Mouse (Mus musculus) liver, embryonic 14.5 days (tissue): ENCODE measurements around the gene Ppargc1a. TPM values are rescaled to one million over a fixed set of nuclear protein-coding genes. Genes with fewer than 3 reads are reported as not detected.

Experiments used
- ATAC-seq: fragments of 200-750 bp; cut with Nextera tagmentation; 2 replicates; pipeline ENCODE4 v1.8.0; 2017; ENCODE audit warnings: moderate number of reproducible peaks, mild to moderate bottlenecking, moderate library complexity; ENCODE audit not compliant: insufficient read depth
- DNase-seq, 3 experiments: peaks; one replicate each; pipeline ENCODE4 v3.0.0-alpha.2; 2012 to 2013; ENCODE audit warnings: low read depth in 3 of 3, low spot score in 3 of 3
- H3K27ac ChIP-seq: fragments of 300-500 bp; sonication (generic); 2 replicates; pipeline ENCODE4 v1.5.1; 2014; ENCODE audit warnings: moderate library complexity, mild to moderate bottlenecking, control low read depth, inconsistent platforms
- H3K27me3 ChIP-seq: fragments of 300-500 bp; sonication (generic); 2 replicates; pipeline ENCODE4 v1.6.1; 2014; ENCODE audit warnings: mild to moderate bottlenecking, low read length, moderate library complexity; ENCODE audit not compliant: control insufficient read depth, insufficient read depth
- H3K36me3 ChIP-seq: fragments of 300-500 bp; sonication (generic); replicated peaks from 2 replicates; pipeline ENCODE4 v1.6.1; 2014; ENCODE audit warnings: low read depth; ENCODE audit not compliant: control insufficient read depth, insufficient read depth
- H3K4me1 ChIP-seq, 2 experiments: fragments of 200-500 bp in 1 of 2; fragments of 300-500 bp in 1 of 2; sonication (generic) in 1 of 2; replicated peaks; 2 replicates each; pipeline ENCODE4 v1.6.1; 2012 to 2014; ENCODE audit warnings: antibody characterized with exemption in 1 of 2, inconsistent platforms in 1 of 2, low read length in 1 of 2; ENCODE audit not compliant: control insufficient read depth in 2 of 2, insufficient read depth in 2 of 2
- H3K4me2 ChIP-seq: fragments of 300-500 bp; sonication (generic); 2 replicates; pipeline ENCODE4 v1.6.1; 2014; ENCODE audit warnings: low read depth, mild to moderate bottlenecking, control low read depth, moderate library complexity
- H3K4me3 ChIP-seq, 2 experiments: fragments of 200-500 bp in 1 of 2; fragments of 300-500 bp in 1 of 2; sonication (generic) in 1 of 2; 2 replicates each; pipeline ENCODE4 v1.5.1; 2012 to 2014; ENCODE audit warnings: low read depth in 2 of 2, low read length in 2 of 2, mild to moderate bottlenecking in 2 of 2, control low read depth in 1 of 2, inconsistent platforms in 1 of 2, moderate library complexity in 1 of 2; ENCODE audit not compliant: insufficient read depth in 1 of 2
- H3K9ac ChIP-seq: fragments of 300-500 bp; sonication (generic); replicated peaks from 2 replicates; pipeline ENCODE4 v1.6.1; 2014; ENCODE audit warnings: mild to moderate bottlenecking, control low read depth, moderate library complexity
- H3K9me3 ChIP-seq: fragments of 300-500 bp; sonication (generic); 2 replicates; pipeline ENCODE4 v1.6.1; 2016; ENCODE audit warnings: low read length, mixed read lengths; ENCODE audit not compliant: control insufficient read depth
- CTCF ChIP-seq: IDR thresholded peaks from 2 replicates; pipeline ENCODE4 v1.5.1; 2016; ENCODE audit warnings: antibody characterized with exemption, low read depth, control low read depth
- EP300 ChIP-seq: IDR thresholded peaks from 2 replicates; pipeline ENCODE4 v1.6.1; 2016; ENCODE audit warnings: antibody characterized with exemption, low read depth
- WGBS: fragments of 180-500 bp; shearing (Covaris S2); extraction: QIAGEN DNeasy Blood & Tissue Kit; methylation state at CpG from one replicate; pipeline ENCODE4 v1.1.7; 2014; ENCODE audit not compliant: insufficient replicate concordance; 5-methylcytosine and 5-hydroxymethylcytosine counted together
- polyA plus RNA-seq, 2 experiments: library from polyadenylated mRNA; depleted of rRNA in 1 of 2; stranded (reverse) in 1 of 2; unstranded in 1 of 2; fragments of >200 nt; fragmentation: Nextera tagmentation in 1 of 2; extraction: Ambion mirVana in 1 of 2; gene quantifications; 2 replicates each; pipeline versions ENCODE4 v1.2.1 to v1.2.3; 2012 to 2014

Gene Ppargc1a
- polyA plus RNA-seq, 2 experiments: 0.99 to 1.9 TPM

DNA sequence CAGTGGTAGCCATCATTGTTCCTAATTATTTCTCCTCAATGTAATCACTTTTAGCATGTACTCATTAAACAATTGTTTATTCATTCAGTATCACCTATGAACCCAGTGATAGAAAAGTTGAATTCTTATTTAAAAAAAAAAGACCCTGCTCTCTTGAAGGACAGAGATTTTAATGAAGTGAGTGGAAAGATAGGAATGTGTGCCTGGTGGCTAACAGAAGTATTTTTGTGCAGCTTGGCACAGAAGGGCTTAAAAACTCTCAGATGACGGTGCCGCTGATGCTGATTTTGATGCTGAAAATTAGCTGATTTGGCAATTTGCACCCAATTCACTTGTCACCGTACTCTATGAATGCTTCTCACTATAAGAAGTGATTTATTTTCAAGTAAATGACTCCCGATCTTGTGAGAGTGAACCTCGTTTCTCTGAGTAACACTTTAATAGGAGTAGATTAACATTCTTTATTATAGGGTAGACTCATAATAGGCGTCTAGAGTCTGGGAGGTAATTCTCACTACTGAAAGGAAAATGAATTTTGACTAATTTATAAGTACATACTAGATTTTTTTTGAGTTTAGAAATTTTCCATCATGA is 20.0 kb downstream of the Ppargc1a start:
- WGBS: 66% methylated on average over 6 of the region's 6 CpGs
- ATAC-seq: no peak
- H3K9me3 ChIP-seq: no peaks in the 10 kb centered on the region
- H3K27me3 ChIP-seq: no peaks in the 10 kb centered on the region
- no peak overlapping the region for H3K4me3 ChIP-seq
- H3K4me2 ChIP-seq: no peak overlapping the region
- no peak for DNase-seq
- no peak overlapping the region for H3K9ac ChIP-seq
- TF ChIP-seq CTCF (no peak), EP300 (no peak)
- no peaks in the 10 kb centered on the region for H3K36me3 ChIP-seq
- no peak overlapping the region for H3K27ac ChIP-seq
- H3K4me1 ChIP-seq: peaks cover 0 to 2% of the 10 kb centered on the region in 2 experiments; a peak in 1 of 4 replicates

DNA sequence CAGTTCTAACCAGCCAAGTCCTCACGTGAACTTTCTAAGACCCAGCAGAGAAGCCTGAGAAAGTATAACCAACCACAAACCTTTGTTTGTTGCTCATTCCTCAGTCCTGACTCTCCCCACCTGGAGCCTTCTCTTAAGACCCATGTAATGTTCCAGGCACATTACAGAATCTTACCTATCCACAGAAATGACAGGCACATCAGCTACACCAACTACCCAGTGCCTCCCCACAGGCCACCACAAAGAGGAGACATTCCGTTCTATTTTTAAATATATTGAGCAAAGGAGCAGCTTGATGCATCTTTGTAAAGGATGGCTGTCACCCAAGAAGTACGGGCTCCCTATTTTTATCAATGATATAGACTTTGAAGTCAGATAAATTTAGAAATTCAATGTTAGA is 20.7 kb downstream of the Ppargc1a start:
- no peak overlapping the region for H3K4me3 ChIP-seq
- H3K27me3 ChIP-seq: no peaks in the 10 kb centered on the region
- H3K9me3 ChIP-seq: no peaks in the 10 kb centered on the region
- no peaks in the 10 kb centered on the region for H3K36me3 ChIP-seq
- ATAC-seq: no peak
- TF ChIP-seq CTCF: no peak
- no peak for TF ChIP-seq EP300
- no peak for DNase-seq
- H3K9ac ChIP-seq: no peak overlapping the region
- 54% methylated on average over 3 of the region's 3 CpGs for WGBS
- H3K4me1 ChIP-seq: peaks cover 0 to 2% of the 10 kb centered on the region in 2 experiments; a peak in 1 of 4 replicates
- no peak overlapping the region for H3K27ac ChIP-seq
- H3K4me2 ChIP-seq: no peak overlapping the region

DNA sequence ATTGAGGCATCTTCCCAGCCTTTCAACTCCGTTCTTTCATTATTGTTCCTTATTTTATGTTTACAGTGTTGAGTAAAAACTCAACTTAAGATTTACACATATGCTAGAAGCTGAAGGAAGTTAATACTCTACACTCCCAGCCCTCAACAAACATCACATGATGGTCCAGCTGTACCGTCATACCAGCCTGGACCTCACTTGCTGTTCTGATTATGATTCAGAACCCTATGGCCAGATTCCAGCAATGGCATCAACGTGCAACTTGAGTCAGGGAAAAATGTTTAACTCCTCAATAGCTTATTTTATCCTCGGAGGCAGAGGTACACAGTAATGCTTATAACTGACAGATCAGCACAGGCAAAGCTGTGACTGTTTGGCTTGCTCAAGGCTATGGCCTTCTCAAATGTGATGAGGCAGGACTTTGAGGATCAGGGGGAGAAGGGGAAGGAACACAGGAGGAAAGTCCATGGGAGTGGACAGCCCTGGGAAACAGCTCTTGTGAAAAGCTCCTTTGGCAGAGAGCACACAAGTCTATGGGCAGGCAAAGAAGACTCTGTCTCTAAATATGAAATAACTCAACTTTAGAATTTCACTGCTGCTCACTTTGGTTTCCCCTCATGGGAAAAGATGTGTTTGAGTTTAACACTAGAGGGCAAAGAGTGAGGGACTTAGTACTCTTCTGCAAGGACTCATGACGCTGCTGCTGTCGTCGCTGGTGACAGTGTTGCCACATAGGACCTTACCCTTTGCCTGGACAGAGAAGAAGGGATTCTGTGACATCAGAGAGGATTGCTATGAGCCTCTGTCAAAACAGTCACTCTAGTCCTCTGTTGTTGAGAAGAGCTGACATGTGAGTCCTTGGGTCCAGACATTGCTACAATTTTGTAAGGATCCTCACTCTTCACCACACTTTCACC is 22.1 kb downstream of the Ppargc1a start:
- peaks cover 0 to 2% of the 10 kb centered on the region in 2 experiments; a peak in 1 of 4 replicates for H3K4me1 ChIP-seq
- no peak overlapping the region for H3K4me2 ChIP-seq
- no peak overlapping the region for H3K27ac ChIP-seq
- no peak overlapping the region for H3K4me3 ChIP-seq
- ATAC-seq: no peak
- no peaks in the 10 kb centered on the region for H3K36me3 ChIP-seq
- H3K27me3 ChIP-seq: no peaks in the 10 kb centered on the region
- TF ChIP-seq EP300 (no peak), CTCF (no peak)
- WGBS: 54% methylated on average over 7 of the region's 7 CpGs
- peak in 1 of 3 experiments; percentile 9 for DNase-seq
- no peak overlapping the region for H3K9ac ChIP-seq
- no peaks in the 10 kb centered on the region for H3K9me3 ChIP-seq

DNA sequence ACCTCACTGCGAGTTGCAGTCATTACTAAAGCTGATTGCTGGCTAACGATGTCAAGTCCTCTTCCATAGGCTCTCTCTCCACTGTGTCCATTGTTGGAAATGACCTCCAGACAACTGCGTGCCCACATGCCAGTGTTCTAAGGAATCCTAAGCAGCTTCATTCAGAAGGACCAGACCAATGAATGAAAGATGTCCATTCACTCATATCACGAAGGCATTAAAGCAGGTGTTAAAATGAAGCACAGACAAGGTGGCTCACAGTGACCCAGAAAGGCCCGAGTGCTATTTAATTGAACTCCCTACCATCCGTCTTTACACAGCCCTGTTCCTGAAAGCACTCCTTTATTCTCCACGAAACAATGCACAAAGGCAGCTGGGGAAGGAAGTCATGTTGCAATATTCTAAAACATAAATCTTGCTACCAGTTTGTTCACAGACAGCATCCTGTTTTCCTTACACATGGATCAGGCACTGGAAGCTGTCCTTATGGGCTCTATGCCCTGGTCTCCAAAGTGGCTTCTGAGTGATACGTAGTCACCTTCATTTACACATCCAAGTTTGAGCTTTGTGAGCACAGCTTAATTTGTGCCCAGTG is 23.3 kb downstream of the Ppargc1a start:
- no peaks in the 10 kb centered on the region for H3K9me3 ChIP-seq
- no peak for TF ChIP-seq EP300
- no peak for TF ChIP-seq CTCF
- DNase-seq (no peak), ATAC-seq (no peak)
- H3K4me3 ChIP-seq: no peak overlapping the region
- H3K4me2 ChIP-seq: no peak overlapping the region
- H3K36me3 ChIP-seq: no peaks in the 10 kb centered on the region
- no peak overlapping the region for H3K27ac ChIP-seq
- no peaks in the 10 kb centered on the region for H3K27me3 ChIP-seq
- 35% methylated on average over 8 of the region's 8 CpGs for WGBS
- no peak overlapping the region for H3K9ac ChIP-seq
- H3K4me1 ChIP-seq: peaks cover 0 to 2% of the 10 kb centered on the region in 2 experiments; a peak in 1 of 4 replicates

DNA sequence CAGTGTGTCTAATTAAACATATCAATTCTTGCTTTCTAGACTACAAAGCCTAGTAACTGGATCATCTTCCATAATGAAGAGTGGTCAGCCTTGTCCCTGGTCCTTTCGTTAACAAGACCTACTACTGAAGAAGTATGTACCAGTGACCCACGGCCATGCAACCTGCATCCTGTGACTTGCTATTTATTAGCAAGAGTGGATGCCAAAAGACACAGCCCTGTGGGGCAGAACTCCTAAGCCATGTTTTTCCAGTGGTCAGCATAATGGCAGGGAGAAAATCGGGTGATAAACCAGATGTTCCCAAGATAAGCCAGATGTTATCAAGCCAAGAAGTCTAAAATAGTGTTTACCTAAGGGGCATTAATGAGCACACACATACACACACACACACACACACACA is 26.0 kb downstream of the Ppargc1a start:
- no peak overlapping the region for H3K9ac ChIP-seq
- TF ChIP-seq CTCF (no peak), EP300 (no peak)
- H3K9me3 ChIP-seq: no peaks in the 10 kb centered on the region
- WGBS: 56% methylated on average over 3 of the region's 3 CpGs
- no peak for DNase-seq
- no peak overlapping the region for H3K27ac ChIP-seq
- no peak for ATAC-seq
- peaks cover 0 to 2% of the 10 kb centered on the region in 2 experiments; a peak in 1 of 4 replicates for H3K4me1 ChIP-seq
- H3K36me3 ChIP-seq: no peaks in the 10 kb centered on the region
- H3K4me3 ChIP-seq: no peak overlapping the region
- H3K27me3 ChIP-seq: no peaks in the 10 kb centered on the region
- H3K4me2 ChIP-seq: no peak overlapping the region
